ENCODE assay signal across 29 mouse cellular contexts in the genomic region with DNA sequence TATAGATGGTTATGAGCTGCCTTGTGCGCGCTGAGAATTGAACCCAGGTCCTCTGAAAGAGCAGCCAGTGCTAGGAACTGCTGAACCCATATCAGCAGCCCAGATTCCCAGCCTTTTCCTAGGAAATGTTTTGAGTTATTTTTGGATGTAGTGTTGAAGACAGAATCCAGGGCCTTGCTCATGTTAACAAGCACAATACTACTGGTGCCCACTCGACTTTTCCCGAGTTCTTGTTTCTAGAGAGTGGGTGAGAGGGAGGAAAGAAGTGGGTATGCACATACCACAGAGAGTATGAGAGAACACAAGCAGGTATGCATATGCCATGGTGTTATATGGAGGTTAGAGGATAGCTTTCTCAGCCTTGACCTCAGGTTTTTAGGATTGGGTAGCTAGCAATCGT.
"Had no signal": no experiment of that assay in that cellular context is flagged by ENCODE, and none has a peak within 500 bp of the region (broad histone marks: within the 10 kb centered on the region; RNA-seq: fewer than 3 reads in every experiment).

No protein-coding gene starts in this region.

- DNase-seq: cerebellum, adult 2 months; cerebellum, adult 8-10 months; cerebellum, adult 9-10 months; cerebellum, adult 9-11 months; cerebellum, postnatal 10 days; cerebellum, postnatal 14 days; cerebellum, postnatal 25 days; cerebellum, postnatal 36 days; embryo, embryonic 11 days; forebrain, postnatal 0 days; gastrocnemius, adult 2 months; gastrocnemius, postnatal 10 days; gastrocnemius, postnatal 14 days; gastrocnemius, postnatal 25 days; gastrocnemius, postnatal 36 days; heart, adult 11 months; heart, adult 18-20 months; heart, adult 2 months had no signal

- H3K4me1 ChIP-seq: embryonic facial prominence, embryonic 10.5 days; embryonic facial prominence, embryonic 12.5 days; embryonic facial prominence, embryonic 13.5 days; embryonic facial prominence, embryonic 15.5 days; forebrain, embryonic 10.5 days; forebrain, embryonic 12.5 days; forebrain, embryonic 13.5 days; forebrain, embryonic 15.5 days had no signal

- H3K4me2 ChIP-seq: embryonic facial prominence, embryonic 12.5 days; embryonic facial prominence, embryonic 13.5 days; embryonic facial prominence, embryonic 15.5 days; forebrain, embryonic 12.5 days; forebrain, embryonic 13.5 days; forebrain, embryonic 15.5 days had no signal

- H3K27me3 ChIP-seq: embryonic facial prominence, embryonic 12.5 days; embryonic facial prominence, embryonic 13.5 days; embryonic facial prominence, embryonic 15.5 days; forebrain, embryonic 12.5 days; forebrain, embryonic 13.5 days; forebrain, embryonic 15.5 days had no signal

- ATAC-seq: forebrain, embryonic 13.5 days; forebrain, embryonic 14.5 days; forebrain, embryonic 15.5 days; forebrain, embryonic 16.5 days; forebrain, postnatal 0 days had no signal

- H3K9ac ChIP-seq: embryonic facial prominence, embryonic 12.5 days; embryonic facial prominence, embryonic 13.5 days; embryonic facial prominence, embryonic 15.5 days; forebrain, embryonic 12.5 days; forebrain, embryonic 13.5 days; forebrain, embryonic 15.5 days; forebrain, postnatal 0 days had no signal

- H3K9me3 ChIP-seq: embryonic facial prominence, embryonic 10.5 days; embryonic facial prominence, embryonic 12.5 days; embryonic facial prominence, embryonic 13.5 days; embryonic facial prominence, embryonic 15.5 days; forebrain, embryonic 12.5 days; forebrain, embryonic 13.5 days; forebrain, embryonic 15.5 days had no signal

- H3K27ac ChIP-seq: embryonic facial prominence, embryonic 10.5 days; embryonic facial prominence, embryonic 12.5 days; embryonic facial prominence, embryonic 13.5 days; embryonic facial prominence, embryonic 15.5 days; forebrain, embryonic 10.5 days; forebrain, embryonic 12.5 days; forebrain, embryonic 13.5 days; forebrain, embryonic 15.5 days; gastrocnemius, adult 2 months; heart, adult 2 months had no signal

- H3K4me3 ChIP-seq: embryonic facial prominence, embryonic 10.5 days; embryonic facial prominence, embryonic 12.5 days; embryonic facial prominence, embryonic 13.5 days; embryonic facial prominence, embryonic 15.5 days; erythroblast, embryonic 14.5 days; forebrain, embryonic 10.5 days; forebrain, embryonic 12.5 days; forebrain, embryonic 13.5 days; forebrain, embryonic 15.5 days; gastrocnemius, adult 2 months; heart, adult 2 months had no signal
